Mouse (Mus musculus): Measurements from ENCODE around the gene Ccdc88a.

Ccdc88a gene

DNA sequence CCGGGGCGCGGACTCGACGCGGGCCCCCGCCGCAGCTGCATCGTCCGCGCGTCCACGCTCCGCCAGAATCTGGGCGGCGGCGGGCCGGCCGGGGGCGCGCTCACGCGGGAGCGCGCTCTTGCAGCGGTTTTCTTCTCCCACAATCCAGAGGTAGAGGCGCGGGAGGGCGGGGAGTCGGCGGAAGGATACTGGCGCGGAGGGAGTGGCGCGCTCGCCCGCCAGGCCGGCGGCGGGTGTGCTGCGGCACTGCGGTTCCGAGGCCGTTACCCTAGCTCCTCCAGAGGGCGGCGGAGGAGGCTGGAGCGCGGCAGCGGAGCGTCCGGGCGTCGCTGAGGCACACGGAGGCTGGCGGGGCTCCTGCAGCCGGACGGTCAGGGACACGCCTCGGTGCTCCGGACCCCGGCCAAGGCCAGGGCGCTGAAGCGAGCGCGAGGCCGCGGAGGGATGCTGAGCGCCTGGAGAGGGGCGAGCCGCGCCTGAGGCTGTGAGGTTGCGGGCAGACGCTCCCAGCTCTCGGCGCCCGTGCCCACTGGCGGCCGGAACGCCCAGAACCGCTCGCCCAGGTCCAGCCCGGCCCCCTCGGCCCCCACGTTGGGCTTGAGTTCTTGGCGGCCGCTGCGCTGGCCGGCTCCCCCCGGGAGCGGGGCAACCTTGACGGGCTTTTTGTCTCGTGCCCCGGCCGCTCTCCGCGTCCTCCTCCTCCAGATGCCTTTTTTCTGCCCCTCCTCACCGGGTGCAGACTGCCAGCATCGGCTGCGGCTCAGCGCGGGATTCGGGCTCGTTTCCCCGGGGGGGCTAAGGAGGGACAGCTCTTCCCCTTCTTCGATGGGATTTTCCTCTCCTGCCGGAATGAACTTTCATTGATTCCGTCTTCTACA, at the start of gene Ccdc88a:
Gene Ccdc88a, plus strand, starts transcription at position 263 of the 878 bp plus-strand sequence.
- peak; percentile 83 to 88 for DNase-seq (ENCODE audit: low spot score in 2 of 2)

DNA sequence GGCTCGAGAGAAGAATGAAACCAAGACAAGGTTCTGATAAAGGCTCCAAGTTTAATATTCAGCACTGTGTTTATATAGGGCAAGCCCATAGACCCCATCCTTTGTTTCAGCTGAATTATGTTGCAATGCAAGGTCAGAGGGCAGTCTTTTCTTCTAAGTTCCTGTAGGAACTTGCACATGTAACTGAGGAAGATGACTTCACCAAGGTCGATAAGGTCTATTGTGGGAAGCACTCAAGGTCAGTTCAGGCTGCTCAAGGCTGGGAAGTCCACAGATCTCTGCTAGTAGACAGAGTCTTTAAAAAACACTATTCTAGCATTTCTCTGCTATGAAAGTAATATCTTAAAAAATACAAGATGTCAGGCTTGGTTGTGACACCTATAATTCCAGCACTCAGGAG, 38.0 kb upstream of the Ccdc88a start:
- DNase-seq (ENCODE audit: low spot score in 2 of 2): no peak

DNA sequence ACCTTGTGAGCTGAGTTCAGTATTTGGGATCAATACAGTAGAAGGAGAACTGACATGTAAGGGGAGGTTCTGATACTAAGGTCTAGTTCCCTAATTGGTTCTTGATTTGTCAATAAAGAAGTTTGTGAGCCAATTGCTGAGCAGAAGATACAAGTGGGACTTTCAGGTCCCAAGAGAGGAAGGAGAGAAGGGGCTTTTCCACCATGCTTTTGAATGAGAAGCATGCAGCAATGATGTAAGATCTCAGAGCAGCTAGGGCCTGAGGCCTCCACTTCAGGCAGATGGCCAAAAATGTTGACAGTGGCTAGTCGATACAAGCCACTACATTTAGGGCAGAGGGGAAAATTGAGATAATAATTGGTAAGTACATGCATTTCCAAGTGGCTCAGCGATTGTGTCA, 32.2 kb upstream of the Ccdc88a start:
- DNase-seq (ENCODE audit: low spot score in 2 of 2): no peak

DNA sequence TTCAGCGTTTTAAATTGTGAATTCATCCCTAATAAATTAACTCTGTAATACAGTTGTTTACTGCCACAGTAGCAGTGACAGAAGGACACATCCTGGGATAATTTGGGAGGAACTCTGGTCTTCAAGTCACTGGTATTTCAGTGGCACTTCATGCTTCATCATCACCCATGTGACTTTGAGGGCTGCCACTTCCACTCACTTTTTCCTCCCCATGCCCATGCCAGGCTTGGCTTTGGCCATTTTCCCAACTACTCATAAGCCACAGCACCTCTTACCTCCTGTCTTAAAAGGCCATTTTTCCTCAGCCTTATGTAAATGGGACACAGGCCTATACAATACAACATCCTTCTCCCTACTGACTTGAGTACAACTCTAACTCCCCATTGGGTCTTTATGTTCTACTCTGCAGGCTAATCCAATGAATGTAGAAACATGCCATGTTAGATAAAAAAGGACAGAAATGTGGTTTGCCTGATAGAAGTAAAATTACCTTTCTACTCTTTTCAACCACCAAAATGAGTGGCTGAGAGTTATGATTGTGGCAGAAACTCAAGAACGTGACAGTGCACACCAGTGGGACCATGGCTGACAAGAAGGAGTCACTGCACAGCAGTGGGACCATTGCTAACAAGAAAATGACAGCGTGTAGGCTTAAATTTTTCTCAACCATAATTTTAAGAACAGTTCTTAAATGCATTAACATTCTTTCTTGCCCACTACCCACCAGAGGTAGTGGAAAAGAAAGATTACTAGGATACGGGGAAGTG, 28.4 kb upstream of the Ccdc88a start:
- DNase-seq (ENCODE audit: low spot score in 2 of 2): no peak

DNA sequence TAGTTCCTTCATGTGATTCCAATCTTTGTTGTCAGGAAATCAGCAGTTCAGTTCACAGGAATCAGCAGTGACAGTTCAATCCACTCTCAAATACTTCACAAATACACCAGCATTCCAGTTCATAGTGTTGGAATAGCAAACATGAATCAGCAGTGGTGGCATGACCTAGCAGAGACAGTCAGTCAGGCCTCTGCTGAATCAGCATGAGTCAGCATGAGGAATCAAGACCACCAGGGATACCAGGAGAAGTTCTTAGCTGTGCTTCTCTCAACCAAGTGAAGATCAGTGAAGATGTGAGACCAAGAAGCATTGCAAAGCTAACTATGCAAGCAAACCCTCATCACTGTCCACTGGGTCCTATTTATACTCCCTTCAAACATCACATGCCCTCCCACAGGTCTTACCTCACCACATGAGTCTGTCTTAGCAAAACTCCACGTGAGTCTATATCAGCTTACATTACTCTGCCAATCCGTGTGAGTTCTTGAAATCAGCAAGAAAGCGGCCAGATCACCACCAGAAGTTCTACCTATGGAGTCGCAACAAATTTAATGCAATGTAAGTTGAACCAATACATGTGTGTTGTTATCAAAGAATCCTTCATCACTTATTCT, 27.7 kb upstream of the Ccdc88a start:
- DNase-seq (ENCODE audit: low spot score in 2 of 2): no peak

DNA sequence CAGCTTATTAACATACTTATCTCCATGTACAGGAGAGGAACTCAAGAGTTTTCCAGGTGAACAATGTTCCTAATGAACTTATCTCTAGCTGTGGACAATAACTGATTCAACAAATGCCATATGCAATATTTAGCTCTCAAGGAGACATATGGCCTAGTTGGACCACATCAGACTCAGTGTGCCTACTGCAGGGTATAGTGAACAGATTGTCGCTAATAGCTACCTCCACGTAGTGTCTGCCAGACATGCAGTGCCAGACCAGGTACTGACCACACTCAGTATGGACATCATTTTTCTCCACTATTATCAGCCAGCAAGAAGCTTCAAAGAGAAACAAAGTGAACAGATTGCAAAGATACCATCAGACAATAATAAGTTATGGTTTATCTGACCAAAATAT, 22.6 kb upstream of the Ccdc88a start:
- DNase-seq (ENCODE audit: low spot score in 2 of 2): no peak

DNA sequence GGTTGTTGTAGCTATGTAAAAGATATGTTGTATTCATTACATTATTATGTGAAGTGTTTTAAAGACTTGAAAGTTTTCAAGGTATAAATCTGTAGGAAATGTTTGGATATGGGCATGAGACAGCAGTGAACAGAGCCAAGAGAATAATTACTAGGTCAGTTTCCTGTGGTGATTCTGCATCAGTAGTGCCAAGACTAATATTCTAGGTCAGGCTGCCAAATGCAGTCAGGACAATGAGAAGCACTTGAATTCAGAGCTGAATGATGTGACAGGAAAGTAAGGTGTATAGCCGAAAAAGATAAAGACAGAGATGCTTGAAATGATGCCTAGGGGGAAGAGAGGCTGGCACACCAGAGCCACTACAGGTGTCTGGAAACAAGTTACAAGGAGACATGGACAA, 21.2 kb upstream of the Ccdc88a start:
- DNase-seq (ENCODE audit: low spot score in 2 of 2): no peak

DNA sequence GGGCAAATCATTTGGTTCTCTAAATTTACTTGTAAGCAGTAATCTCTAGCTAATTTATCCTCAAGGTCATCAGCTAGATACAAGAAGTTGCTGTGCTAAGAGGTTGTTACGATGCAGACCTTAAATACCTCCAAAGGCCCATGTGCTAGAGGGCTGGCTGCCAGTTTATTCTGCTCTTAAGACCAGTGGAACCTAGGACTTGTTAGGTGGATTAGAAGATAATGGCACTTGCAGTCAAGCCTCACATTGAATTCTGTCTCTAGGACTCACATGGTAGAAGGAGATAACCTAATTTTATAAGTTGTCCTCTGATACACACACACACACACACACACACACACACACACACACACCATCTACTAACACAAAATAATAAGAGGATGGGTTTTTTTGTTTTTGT, 5.3 kb upstream of the Ccdc88a start:
- DNase-seq (ENCODE audit: low spot score in 2 of 2): no peak

DNA sequence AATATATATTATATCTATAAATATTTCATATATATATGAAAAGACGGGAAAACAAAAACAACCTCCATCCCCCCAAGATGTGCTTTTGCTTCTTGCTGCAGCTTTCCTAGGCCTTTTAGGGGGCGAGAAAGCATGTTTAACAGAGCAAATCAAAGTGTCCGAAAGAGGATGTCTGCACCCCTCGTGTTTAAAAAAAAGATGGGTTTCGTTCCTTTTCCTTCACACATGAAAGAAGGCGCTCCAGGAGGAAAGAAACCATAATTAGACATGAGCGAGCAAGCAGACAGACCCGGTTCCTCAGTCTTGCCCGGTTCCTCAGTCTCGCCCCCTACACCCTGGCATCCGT, 435 bp upstream of the Ccdc88a start:
- DNase-seq (ENCODE audit: low spot score in 2 of 2): no peak

DNA sequence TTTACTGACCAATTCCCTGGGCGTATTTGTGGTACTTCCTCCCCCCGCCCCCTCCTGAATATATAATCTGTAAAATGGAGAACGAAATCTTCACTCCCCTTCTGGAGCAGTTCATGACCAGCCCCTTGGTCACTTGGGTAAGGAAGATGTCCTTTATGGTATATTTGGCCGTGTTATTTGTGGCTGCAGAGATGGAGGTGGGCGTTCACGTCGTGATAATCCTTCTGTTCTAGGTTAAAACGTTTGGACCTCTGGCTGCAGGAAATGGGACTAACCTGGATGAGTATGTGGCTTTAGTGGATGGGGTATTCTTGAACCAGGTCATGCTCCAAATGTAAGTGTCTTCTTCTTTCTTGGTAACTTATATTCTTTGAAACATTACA, 807 bp downstream of the Ccdc88a start:
- DNase-seq (ENCODE audit: low spot score in 2 of 2): no peak

DNA sequence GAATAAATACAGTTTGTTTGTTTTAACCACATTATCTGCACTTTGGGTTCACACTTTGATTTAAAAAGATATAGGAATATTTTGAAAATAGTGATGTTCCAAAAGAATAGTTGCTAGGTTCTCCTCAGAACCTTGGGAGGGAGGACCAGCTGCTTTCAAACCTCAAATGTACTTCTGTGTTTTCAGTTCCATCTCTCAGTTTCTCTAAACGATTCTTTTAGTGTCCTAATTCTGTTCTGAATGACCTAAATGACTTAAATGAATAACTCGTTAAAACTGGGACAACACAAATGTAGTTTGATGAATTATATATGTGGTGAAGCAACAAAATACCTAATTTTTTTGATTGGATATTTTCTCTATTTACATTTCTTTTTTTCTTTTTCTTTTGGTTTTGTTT, 3.2 kb downstream of the Ccdc88a start:
- DNase-seq (ENCODE audit: low spot score in 2 of 2): no peak

DNA sequence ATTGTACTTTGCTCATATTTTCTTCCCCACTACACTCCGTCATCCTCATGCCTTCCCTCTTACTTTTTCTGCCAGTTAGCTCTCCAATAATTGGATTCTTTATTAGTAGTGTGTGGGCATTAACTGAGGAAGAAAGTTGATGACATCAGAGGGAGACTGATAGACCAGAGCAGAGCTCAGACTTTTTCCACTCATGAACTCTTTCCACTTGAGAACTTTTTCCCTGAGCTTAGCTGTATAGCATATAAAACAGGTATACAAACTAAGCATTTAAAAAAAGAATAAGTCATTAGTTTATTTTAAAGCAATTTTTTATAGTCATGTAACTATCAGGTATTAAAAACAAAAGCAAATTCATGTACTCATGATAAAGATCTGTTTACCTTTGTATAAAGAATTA, 5.3 kb downstream of the Ccdc88a start:
- DNase-seq (ENCODE audit: low spot score in 2 of 2): no peak

DNA sequence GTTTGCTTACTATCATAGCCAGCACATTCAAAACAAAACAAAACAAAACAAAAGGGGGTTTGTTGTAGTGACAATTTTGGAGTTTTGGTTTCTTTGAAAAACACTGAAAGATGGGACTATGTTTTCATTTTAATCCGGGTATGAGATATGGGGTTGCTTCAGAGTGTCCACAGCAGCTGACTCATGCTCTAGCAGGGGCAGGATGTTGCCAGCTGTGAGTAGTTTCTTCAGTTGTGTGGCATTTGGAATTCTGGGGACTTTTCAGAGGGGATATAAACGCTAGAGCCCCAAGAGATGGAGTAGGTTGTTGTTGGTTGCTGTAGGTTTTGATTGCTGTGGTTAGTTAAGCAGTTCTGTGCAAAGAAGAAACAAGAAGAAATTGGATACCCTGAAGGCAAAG, 10.0 kb downstream of the Ccdc88a start:
- no peak for DNase-seq (ENCODE audit: low spot score in 2 of 2)

DNA sequence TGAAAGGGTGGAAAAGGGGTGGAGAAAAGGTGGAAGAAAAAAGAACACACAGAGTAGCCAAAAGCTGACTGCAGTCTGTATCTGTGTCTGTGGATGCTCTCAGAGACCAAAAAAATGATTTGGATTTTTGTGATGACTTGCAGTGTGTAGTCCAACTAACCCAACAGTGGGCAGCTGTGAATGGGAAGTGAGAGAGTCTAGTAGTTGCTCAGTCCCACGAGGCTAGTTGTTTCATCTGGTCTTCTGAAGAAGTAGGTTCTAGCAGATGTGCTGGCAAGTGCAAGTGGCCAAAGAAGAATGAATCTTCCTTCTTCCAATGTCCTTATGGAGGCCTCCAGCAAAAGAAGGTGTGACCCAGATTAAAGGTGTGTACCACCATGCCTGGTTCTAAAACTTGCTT, 10.5 kb downstream of the Ccdc88a start:
- no peak for DNase-seq (ENCODE audit: low spot score in 2 of 2)

DNA sequence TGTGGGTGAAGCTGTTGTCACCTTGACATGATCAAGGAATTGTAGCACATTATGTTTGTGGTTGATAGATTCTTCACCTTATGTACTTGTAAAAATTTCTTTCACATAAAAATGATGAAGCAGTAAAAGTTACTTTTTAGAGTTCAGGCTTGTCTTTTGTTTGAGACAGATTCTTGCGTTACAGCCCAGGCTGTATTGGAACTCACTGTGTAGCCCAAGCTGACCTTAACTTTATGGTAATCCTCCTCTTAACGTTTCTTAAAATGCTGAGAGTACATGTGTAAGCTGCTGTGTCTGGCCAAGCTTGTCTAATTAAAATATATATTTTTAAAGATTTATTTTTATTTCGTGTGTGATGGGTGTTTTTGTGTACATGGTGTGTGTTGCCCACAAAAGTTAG, 11.2 kb downstream of the Ccdc88a start:
- no peak for DNase-seq (ENCODE audit: low spot score in 2 of 2)

DNA sequence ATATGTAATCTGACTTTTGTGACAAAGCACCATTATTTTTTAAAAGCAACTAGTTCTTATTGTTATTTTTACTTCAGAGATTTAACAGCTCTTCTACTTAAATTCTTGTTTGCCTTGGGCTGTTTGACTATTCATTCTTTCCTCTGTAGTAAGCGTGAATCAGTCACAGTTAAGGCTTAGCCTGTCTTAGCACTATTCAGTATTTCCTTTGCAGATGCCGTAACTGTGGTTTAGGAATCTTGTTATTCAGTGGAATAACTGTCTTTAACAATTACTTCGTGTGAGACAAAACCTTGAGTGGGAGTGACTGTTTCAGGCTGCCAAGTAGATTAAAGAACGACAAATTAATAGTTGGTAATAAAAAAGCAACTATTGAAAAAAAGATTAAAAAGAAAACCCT, 16.5 kb downstream of the Ccdc88a start:
- DNase-seq (ENCODE audit: low spot score in 2 of 2): no peak

DNA sequence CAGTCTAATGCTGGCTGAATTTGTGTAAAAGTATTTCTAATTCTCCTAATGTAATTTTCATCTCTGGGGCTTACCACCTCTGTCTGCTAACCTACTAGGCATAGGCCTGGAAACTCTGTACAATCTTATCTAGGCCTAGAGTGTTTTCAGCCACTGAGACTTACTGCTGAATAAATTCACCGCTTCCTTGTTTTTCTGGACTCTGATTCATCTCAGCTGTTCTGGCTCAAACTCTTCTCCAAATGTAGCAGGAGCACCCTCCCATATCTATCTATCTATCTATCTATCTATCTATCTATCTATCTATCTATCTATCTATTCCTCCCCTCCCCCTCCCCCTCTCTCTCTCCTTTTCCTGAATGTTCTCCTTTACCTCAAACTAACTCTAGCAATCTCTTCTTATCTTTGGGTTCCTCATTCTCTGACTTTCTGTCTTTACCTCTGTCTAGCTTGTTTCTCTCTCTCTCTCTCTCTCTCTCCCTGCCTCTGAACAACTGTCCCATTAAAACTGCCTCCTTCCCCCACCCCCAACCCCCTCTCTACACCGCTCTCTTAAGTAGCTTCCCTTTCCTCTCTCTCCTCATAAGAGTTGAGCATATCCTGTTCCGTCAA, 21.8 kb downstream of the Ccdc88a start:
- no peak for DNase-seq (ENCODE audit: low spot score in 2 of 2)

DNA sequence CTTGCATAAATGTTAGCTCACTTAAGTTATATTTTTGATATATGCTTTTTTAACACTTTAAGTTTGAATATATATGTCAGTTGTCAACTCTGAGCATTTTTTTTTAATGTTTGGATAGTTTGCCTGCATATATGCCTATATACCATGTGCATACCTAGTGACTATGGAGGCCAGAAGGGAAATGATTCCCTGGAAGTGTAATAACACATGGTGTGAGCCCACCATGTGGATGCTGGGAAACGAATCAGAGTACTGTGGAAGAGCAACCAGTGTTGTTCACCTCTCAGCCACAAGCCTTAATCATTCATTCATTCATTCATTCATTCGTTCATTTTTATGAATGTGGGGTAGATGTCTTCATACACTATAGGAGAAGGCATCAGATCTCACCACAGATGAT, 26.9 kb downstream of the Ccdc88a start:
- DNase-seq (ENCODE audit: low spot score in 2 of 2): no peak

DNA sequence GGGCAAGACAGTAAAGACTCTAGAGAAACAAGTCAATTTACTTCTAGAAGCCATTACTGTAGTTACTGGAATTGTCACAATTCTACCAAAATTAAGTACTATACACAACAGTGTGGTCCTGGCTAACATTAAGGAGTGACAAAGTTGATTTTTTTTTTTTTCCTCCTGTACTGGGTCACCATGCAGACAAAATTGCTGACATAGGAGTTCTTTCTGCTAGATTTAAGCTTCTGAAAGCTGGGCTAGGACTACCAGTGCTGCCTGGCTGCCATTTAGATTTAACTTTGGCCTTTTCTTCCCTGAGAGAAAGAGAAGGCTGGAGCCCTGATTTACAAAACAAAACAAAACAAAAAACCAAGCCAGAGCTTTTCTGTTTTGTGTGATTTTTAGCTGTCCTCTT, 32.8 kb downstream of the Ccdc88a start:
- DNase-seq (ENCODE audit: low spot score in 2 of 2): no peak

DNA sequence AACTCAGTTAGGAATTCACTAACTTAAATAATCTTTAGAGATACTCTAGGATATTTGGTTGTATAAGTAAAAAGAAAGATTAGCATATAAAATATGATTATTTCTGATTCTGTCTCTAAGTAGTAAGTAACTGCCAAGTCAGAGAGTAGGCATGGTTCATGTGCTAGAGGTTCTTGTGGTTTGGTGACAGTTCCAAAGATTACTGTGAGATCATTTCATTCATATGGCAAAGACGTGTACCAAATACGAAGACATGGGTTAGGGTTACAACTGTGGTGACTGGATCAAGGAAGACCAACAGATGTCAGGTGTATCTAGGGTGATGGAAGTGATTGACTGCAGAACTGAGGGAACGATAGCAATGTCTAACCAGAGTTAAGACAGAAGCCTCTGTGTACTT, 50.0 kb downstream of the Ccdc88a start:
- DNase-seq (ENCODE audit: low spot score in 2 of 2): no peak

DNA sequence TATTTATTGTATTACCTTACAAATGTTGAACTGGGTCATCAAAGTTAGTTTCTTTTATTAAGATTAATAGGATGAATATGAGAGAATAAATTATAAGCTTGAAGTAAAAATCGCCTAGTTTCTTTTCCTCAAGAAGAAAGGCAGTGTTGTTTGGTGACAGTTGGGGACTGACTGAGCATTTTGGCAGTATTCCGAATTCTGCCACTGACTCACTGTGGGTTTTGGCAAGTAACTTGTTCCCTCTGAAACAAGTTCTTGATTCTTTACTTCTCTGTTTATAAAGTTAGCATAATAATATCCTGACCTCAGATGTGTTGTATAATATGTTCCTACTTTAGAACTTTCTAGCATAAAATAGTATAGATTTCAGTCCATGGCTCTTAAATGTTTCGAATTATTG, 55.3 kb downstream of the Ccdc88a start:
- DNase-seq (ENCODE audit: low spot score in 2 of 2): no peak

DNA sequence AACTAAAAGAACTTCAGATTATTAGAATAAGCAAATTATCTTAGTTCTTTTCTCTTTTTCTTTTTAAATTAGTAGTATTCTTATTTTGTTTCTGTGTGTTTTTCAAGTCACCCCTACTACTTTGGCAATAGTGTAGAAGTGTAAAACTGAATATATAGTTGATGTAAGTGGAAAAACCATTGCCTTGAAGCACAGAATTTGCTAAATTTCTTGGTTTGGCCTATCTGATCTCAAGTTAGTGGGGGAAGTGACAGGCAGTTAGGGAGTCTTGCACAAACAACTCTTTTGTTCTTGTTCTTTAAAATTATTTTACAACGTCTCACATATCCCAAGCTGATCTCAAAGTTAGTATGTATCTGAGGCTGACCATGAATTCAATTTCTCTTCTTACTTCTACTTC, 57.6 kb downstream of the Ccdc88a start:
- no peak for DNase-seq (ENCODE audit: low spot score in 2 of 2)

DNA sequence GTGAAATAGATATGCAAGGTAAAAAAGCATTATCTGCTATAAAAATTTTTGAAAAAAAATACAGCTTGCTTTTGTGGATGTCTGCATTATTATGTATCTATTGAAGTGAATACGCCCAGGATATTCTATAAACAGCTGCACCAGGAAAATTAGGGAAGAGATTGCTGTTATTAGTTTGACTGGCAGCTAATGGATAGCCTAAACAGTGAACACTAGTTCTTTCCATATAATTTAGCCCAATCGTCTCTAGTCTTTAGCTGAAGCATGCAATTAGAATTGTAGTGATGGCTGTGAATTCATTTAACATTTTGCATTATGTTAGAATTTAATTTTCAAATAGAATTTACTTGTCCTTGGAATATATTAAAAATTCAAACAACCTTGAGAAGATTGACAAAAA, 75.3 kb downstream of the Ccdc88a start:
- no peak for DNase-seq (ENCODE audit: low spot score in 2 of 2)
